Mouse (Mus musculus): ENCODE measurements around the gene Il1f6. TPM values are rescaled to one million over a fixed set of nuclear protein-coding genes. Genes with fewer than 3 reads are reported as not detected.
A peak's percentile ranks its signal among the peaks of the same experiment; 100 is the strongest.
"Not testable (repeated sequence)": the region's sequence is repeated elsewhere in the genome, so short reads cannot be mapped to it uniquely, and the experiment has no call there.

Gene Il1f6
- polyA plus RNA-seq (2015; fragmentation: Nextera tagmentation; extraction: Ambion mirVana): not detected in 2 replicates

GRCm38 (mm10) chr2:24215118-24215517, at the start of gene Il1f6:
Gene Il1f6, plus strand, starts transcription at chr2:24215418.
- Histone ChIP-seq H3K4me2 (replicated peaks) (no peak within 1 kb of the TSS), H3K27me3 (no peaks in the 10 kb centered on the region), H3K36me3 (no peaks in the 10 kb centered on the region), H3K9me3 (no peaks in the 10 kb centered on the region), H3K9ac (replicated peaks) (no peak within 1 kb of the TSS), H3K27ac (replicated peaks) (no peak within 1 kb of the TSS), H3K4me1 (no peaks in the 10 kb centered on the region), H3K4me3 (no peak within 1 kb of the TSS)
- WGBS: 74% methylated on average over 2 of the region's 2 CpGs
- ATAC-seq (replicated peaks): no peak

- peak; percentile 81 for ATAC-seq (replicated peaks)
- H3K4me3 ChIP-seq; H3K9me3 ChIP-seq; H3K9ac ChIP-seq (replicated peaks); H3K27me3 ChIP-seq; H3K27ac ChIP-seq (replicated peaks); H3K4me1 ChIP-seq; H3K36me3 ChIP-seq: not testable (repeated sequence)
- 12% methylated on average over 14 of the region's 14 CpGs for WGBS
- H3K4me2 ChIP-seq (replicated peaks): peak overlapping the region; percentile 35
Measured at GRCm38 (mm10) chr2:24181683-24182331, 33.4 kb upstream of the Il1f6 start.

- H3K27me3 ChIP-seq; H3K27ac ChIP-seq (replicated peaks); ATAC-seq (replicated peaks); H3K36me3 ChIP-seq; H3K4me1 ChIP-seq; H3K9me3 ChIP-seq; H3K4me3 ChIP-seq; H3K9ac ChIP-seq (replicated peaks): not testable (repeated sequence)
- H3K4me2 ChIP-seq (replicated peaks): peak overlapping the region; percentile 35
- WGBS: 56% methylated on average over 13 of the region's 13 CpGs
Measured at GRCm38 (mm10) chr2:24182423-24183147, 32.6 kb upstream of the Il1f6 start.

GRCm38 (mm10) chr2:24184092-24184491, 31.1 kb upstream of the Il1f6 start:
- ATAC-seq (replicated peaks); H3K27me3 ChIP-seq; H3K9me3 ChIP-seq; H3K4me2 ChIP-seq (replicated peaks); H3K4me1 ChIP-seq; H3K36me3 ChIP-seq; H3K27ac ChIP-seq (replicated peaks); H3K9ac ChIP-seq (replicated peaks); H3K4me3 ChIP-seq: not testable (repeated sequence)

GRCm38 (mm10) chr2:24186176-24186575, 29.0 kb upstream of the Il1f6 start, which contains the start of gene Il1f9:
Gene Il1f9, plus strand, starts transcription at chr2:24186476.
- H3K27ac ChIP-seq (replicated peaks): no peak within 1 kb of the TSS
- H3K4me1 ChIP-seq: 0 out of 2 replicates have a peak, but pooled peaks cover 5% of the 10 kb centered on the region
- no peak within 1 kb of the TSS for H3K4me3 ChIP-seq
- WGBS: 95% methylated on average over 1 of the region's 1 CpGs
- H3K36me3 ChIP-seq: no peaks in the 10 kb centered on the region
- ATAC-seq (replicated peaks): no peak
- H3K4me2 ChIP-seq (replicated peaks): no peak within 1 kb of the TSS
- H3K9ac ChIP-seq (replicated peaks): no peak within 1 kb of the TSS
- no peaks in the 10 kb centered on the region for H3K9me3 ChIP-seq
- H3K27me3 ChIP-seq: no peaks in the 10 kb centered on the region

- H3K27me3 ChIP-seq: no peaks in the 10 kb centered on the region
- WGBS: 81% methylated on average over 6 of the region's 6 CpGs
Measured at GRCm38 (mm10) chr2:24187585-24187984, 27.6 kb upstream of the Il1f6 start.

GRCm38 (mm10) chr2:24188189-24188588, 27.0 kb upstream of the Il1f6 start:
- H3K27me3 ChIP-seq: no peaks in the 10 kb centered on the region
- H3K27ac ChIP-seq (replicated peaks): no peak overlapping the region
- no peaks in the 10 kb centered on the region for H3K4me1 ChIP-seq
- H3K4me2 ChIP-seq (replicated peaks): no peak overlapping the region
- no peak overlapping the region for H3K4me3 ChIP-seq
- no peak overlapping the region for H3K9ac ChIP-seq (replicated peaks)
- no peak for ATAC-seq (replicated peaks)
- WGBS: 59% methylated on average over 1 of the region's 1 CpGs
- no peaks in the 10 kb centered on the region for H3K9me3 ChIP-seq
- no peaks in the 10 kb centered on the region for H3K36me3 ChIP-seq

More at GRCm38 (mm10) chr2:24187585-24187984, 27.6 kb upstream of the Il1f6 start:
- H3K9me3 ChIP-seq: no peaks in the 10 kb centered on the region
- H3K27ac ChIP-seq (replicated peaks): no peak overlapping the region
- H3K4me3 ChIP-seq: no peak overlapping the region
- no peaks in the 10 kb centered on the region for H3K36me3 ChIP-seq
- no peak overlapping the region for H3K4me2 ChIP-seq (replicated peaks)
- H3K4me1 ChIP-seq: no peaks in the 10 kb centered on the region
- no peak overlapping the region for H3K9ac ChIP-seq (replicated peaks)
- no peak for ATAC-seq (replicated peaks)

GRCm38 (mm10) chr2:24227191-24227590, 12.0 kb downstream of the Il1f6 start:
- Histone ChIP-seq H3K36me3 (no peaks in the 10 kb centered on the region), H3K4me3 (no peak overlapping the region), H3K27me3 (no peaks in the 10 kb centered on the region), H3K9ac (replicated peaks) (no peak overlapping the region), H3K27ac (replicated peaks) (no peak overlapping the region), H3K4me2 (replicated peaks) (no peak overlapping the region), H3K9me3 (no peaks in the 10 kb centered on the region; the same call in 1 of the 2 replicates), H3K4me1 (no peaks in the 10 kb centered on the region)
- WGBS: 84% methylated on average over 2 of the region's 2 CpGs
- ATAC-seq (replicated peaks): no peak

- no peaks in the 10 kb centered on the region for H3K4me1 ChIP-seq
- no peaks in the 10 kb centered on the region for H3K27me3 ChIP-seq
- H3K9ac ChIP-seq (replicated peaks): no peak overlapping the region
- H3K9me3 ChIP-seq: no peaks in the 10 kb centered on the region
- no peak for ATAC-seq (replicated peaks)
- H3K36me3 ChIP-seq: no peaks in the 10 kb centered on the region
- H3K27ac ChIP-seq (replicated peaks): no peak overlapping the region
- WGBS: 91% methylated on average over 1 of the region's 1 CpGs
- H3K4me2 ChIP-seq (replicated peaks): no peak overlapping the region
- H3K4me3 ChIP-seq: no peak overlapping the region
Measured at GRCm38 (mm10) chr2:24267503-24267902, 52.3 kb downstream of the Il1f6 start.

GRCm38 (mm10) chr2:24273619-24274018, 58.4 kb downstream of the Il1f6 start:
- no peaks in the 10 kb centered on the region for H3K9me3 ChIP-seq
- H3K27me3 ChIP-seq: no peaks in the 10 kb centered on the region
- H3K36me3 ChIP-seq: no peaks in the 10 kb centered on the region
- no peak overlapping the region for H3K4me3 ChIP-seq
- H3K27ac ChIP-seq (replicated peaks): no peak overlapping the region
- H3K9ac ChIP-seq (replicated peaks): no peak overlapping the region
- no peak for ATAC-seq (replicated peaks)
- no peaks in the 10 kb centered on the region for H3K4me1 ChIP-seq
- WGBS: 87% methylated on average over 2 of the region's 2 CpGs
- no peak overlapping the region for H3K4me2 ChIP-seq (replicated peaks)

GRCm38 (mm10) chr2:24275146-24275545, 59.9 kb downstream of the Il1f6 start:
- Histone ChIP-seq H3K9me3 (no peaks in the 10 kb centered on the region), H3K9ac (replicated peaks) (no peak overlapping the region), H3K36me3 (no peaks in the 10 kb centered on the region), H3K4me3 (no peak overlapping the region), H3K27ac (replicated peaks) (no peak overlapping the region), H3K4me1 (no peaks in the 10 kb centered on the region), H3K4me2 (replicated peaks) (no peak overlapping the region), H3K27me3 (no peaks in the 10 kb centered on the region)
- 8% methylated on average over 1 of the region's 1 CpGs for WGBS
- ATAC-seq (replicated peaks): no peak

All from forebrain, embryonic 15.5 days (tissue).